Mouse (Mus musculus) forebrain, postnatal 0 days (tissue): Measurements from ENCODE around the gene Cxcl17. TPM values are rescaled to one million over a fixed set of nuclear protein-coding genes. Genes with fewer than 3 reads are reported as not detected.

Experiments used
- ATAC-seq: fragments of 200-750 bp; cut with Nextera tagmentation; 2 replicates; pipeline ENCODE4 v1.8.0; 2017; ENCODE audit warnings: mild to moderate bottlenecking, moderate library complexity
- DNase-seq: peaks from one replicate; pipeline ENCODE4 v3.0.0-alpha.2; 2015
- H3K27ac ChIP-seq: fragments of 300-500 bp; sonication (generic); 2 replicates; pipeline ENCODE4 v1.5.1; 2014; ENCODE audit warnings: low read depth, mild to moderate bottlenecking, antibody characterized with exemption, low read length, moderate library complexity, mixed read lengths
- H3K27me3 ChIP-seq: fragments of 300-500 bp; sonication (generic); 2 replicates; pipeline ENCODE4 v1.6.1; 2014; ENCODE audit warnings: mild to moderate bottlenecking, low read length, mixed read lengths; ENCODE audit not compliant: insufficient read depth
- H3K36me3 ChIP-seq: fragments of 300-500 bp; sonication (generic); 2 replicates; pipeline ENCODE4 v1.6.1; 2014; ENCODE audit warnings: mild to moderate bottlenecking, moderate library complexity; ENCODE audit not compliant: insufficient read depth
- H3K4me1 ChIP-seq: fragments of 300-500 bp; sonication (generic); 2 replicates; pipeline ENCODE4 v1.6.1; 2014; ENCODE audit warnings: antibody characterized with exemption; ENCODE audit not compliant: insufficient read depth
- H3K4me2 ChIP-seq: fragments of 300-500 bp; sonication (generic); 2 replicates; pipeline ENCODE4 v1.6.1; 2014; ENCODE audit warnings: low read depth, mild to moderate bottlenecking, moderate library complexity
- H3K4me3 ChIP-seq: fragments of 300-500 bp; sonication (generic); 2 replicates; pipeline ENCODE4 v1.5.1; 2014; ENCODE audit warnings: low read depth, low read length, mixed read lengths
- H3K9ac ChIP-seq: fragments of 300-500 bp; sonication (generic); 2 replicates; pipeline ENCODE4 v1.6.1; 2014; ENCODE audit warnings: mild to moderate bottlenecking
- H3K9me3 ChIP-seq: fragments of 300-500 bp; sonication (generic); 2 replicates; pipeline ENCODE4 v1.6.1; 2016; ENCODE audit warnings: low read length
- CTCF ChIP-seq: sonication (generic); IDR thresholded peaks from 2 replicates; pipeline ENCODE4 v1.5.1; 2016; ENCODE audit warnings: antibody characterized with exemption, control low read depth, low read depth
- WGBS: fragments of 180-500 bp; shearing (Covaris S2); extraction: QIAGEN DNeasy Blood & Tissue Kit; methylation state at CpG from one replicate; pipeline ENCODE4 v1.1.7; 2014; 5-methylcytosine and 5-hydroxymethylcytosine counted together
- polyA plus RNA-seq: library from polyadenylated mRNA; unstranded; fragments of >200 nt; fragmentation: Nextera tagmentation; extraction: Ambion mirVana; gene quantifications from 2 replicates; pipeline ENCODE4 v1.2.1, GENCODE M21; 2015
- total RNA-seq: library from RNA; depleted of rRNA; stranded (reverse); fragments of >200 nt; gene quantifications from 2 replicates; pipeline ENCODE4 v1.2.3, GENCODE M21; 2014

The Cxcl17 gene
- total and polyA plus RNA-seq, 2 experiments from 2014 or later: 0.35 TPM; not detected in 1

- H3K27ac ChIP-seq: no peak overlapping the region
- 34% methylated on average over 4 of the region's 4 CpGs for WGBS
- no peaks in the 10 kb centered on the region for H3K36me3 ChIP-seq
- TF ChIP-seq CTCF: peak; percentile 90
- H3K4me3 ChIP-seq: no peak overlapping the region
- no peaks in the 10 kb centered on the region for H3K4me1 ChIP-seq
- DNase-seq (peak; percentile 92), ATAC-seq (peak; percentile 63)
- H3K4me2 ChIP-seq: no peak overlapping the region
- H3K9me3 ChIP-seq: no peaks in the 10 kb centered on the region
- no peaks in the 10 kb centered on the region for H3K27me3 ChIP-seq
- H3K9ac ChIP-seq: no peak overlapping the region
Observed at GRCm38 (mm10) chr7:25424429-25424828, 11.7 kb upstream of the Cxcl17 start.

DNA sequence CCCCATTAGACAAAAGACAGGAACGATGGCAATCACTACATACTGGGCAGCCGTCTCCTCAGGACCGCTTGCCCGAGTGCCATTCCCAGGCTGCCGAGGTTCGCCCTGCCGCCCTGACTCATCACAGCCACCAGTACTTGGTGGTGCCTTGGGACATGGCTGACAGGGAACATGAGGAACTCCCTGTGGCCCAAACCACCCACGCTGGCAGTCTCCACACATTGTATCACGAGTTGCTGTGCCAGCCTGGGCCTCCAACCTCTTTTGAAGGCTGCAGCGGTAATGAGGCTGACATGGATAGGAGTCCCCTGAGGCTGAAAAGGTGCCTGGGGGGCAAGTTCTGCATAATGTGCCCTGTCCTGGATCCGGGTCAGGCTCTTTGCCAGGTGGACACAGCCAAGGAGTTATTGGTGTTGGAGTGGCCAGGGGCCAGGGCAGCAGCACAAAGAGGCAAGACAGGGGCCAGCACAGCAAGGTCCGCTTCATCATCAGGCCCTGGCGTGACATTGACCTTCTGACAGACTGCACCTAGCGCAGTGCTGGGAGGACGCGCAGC, 9.7 kb upstream of the Cxcl17 start:
- TF ChIP-seq CTCF: no peak
- no peaks in the 10 kb centered on the region for H3K27me3 ChIP-seq
- no peaks in the 10 kb centered on the region for H3K4me1 ChIP-seq
- peak; percentile 45; the same call in 1 of the 2 replicates for ATAC-seq
- H3K4me2 ChIP-seq: no peak overlapping the region
- H3K36me3 ChIP-seq: no peaks in the 10 kb centered on the region
- H3K27ac ChIP-seq: no peak overlapping the region
- H3K4me3 ChIP-seq: no peak overlapping the region
- H3K9me3 ChIP-seq: no peaks in the 10 kb centered on the region
- H3K9ac ChIP-seq: no peak overlapping the region
- 65% methylated on average over 16 of the region's 16 CpGs for WGBS
- DNase-seq: no peak

DNA sequence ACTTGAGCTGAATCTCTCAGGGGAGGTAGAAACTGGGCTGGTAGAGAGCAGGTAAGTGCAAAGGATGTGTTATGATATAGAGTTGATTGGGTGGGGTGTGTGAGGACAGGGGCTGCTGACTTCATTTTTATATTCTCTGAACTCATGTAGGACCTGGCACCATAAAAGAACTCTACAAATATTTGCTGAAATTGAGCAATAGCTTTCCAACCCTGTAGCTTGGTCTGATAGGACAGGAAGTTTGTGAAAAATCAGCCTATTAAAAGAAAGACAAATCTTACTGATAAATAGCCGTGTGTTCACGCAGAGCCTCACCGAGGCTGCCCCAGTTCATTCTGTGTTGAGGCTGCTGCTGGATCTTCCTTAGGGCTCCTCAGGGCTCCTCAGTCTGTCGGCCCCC, 7.3 kb upstream of the Cxcl17 start:
- Histone ChIP-seq H3K4me2 (no peak overlapping the region), H3K27me3 (no peaks in the 10 kb centered on the region), H3K9ac (no peak overlapping the region), H3K9me3 (no peaks in the 10 kb centered on the region), H3K36me3 (no peaks in the 10 kb centered on the region; the same call in 1 of the 2 replicates), H3K4me1 (no peaks in the 10 kb centered on the region), H3K4me3 (no peak overlapping the region), H3K27ac (no peak overlapping the region)
- DNase-seq (no peak), ATAC-seq (no peak)
- TF ChIP-seq CTCF: no peak
- WGBS: 92% methylated on average over 4 of the region's 4 CpGs

GRCm38 (mm10) chr7:25419536-25419935, 6.8 kb upstream of the Cxcl17 start:
- no peaks in the 10 kb centered on the region for H3K9me3 ChIP-seq
- H3K9ac ChIP-seq: no peak overlapping the region
- H3K36me3 ChIP-seq: no peaks in the 10 kb centered on the region; the same call in 1 of the 2 replicates
- WGBS: 82% methylated on average over 8 of the region's 8 CpGs
- H3K27ac ChIP-seq: no peak overlapping the region
- DNase-seq (no peak), ATAC-seq (no peak)
- no peak overlapping the region for H3K4me3 ChIP-seq
- H3K4me2 ChIP-seq: no peak overlapping the region
- H3K4me1 ChIP-seq: no peaks in the 10 kb centered on the region
- no peak for TF ChIP-seq CTCF
- H3K27me3 ChIP-seq: no peaks in the 10 kb centered on the region

- Histone ChIP-seq H3K9ac (no peak overlapping the region), H3K4me2 (no peak overlapping the region), H3K4me3 (no peak overlapping the region), H3K36me3 (no peaks in the 10 kb centered on the region; the same call in 1 of the 2 replicates), H3K27me3 (no peaks in the 10 kb centered on the region), H3K4me1 (no peaks in the 10 kb centered on the region), H3K9me3 (no peaks in the 10 kb centered on the region), H3K27ac (no peak overlapping the region)
- DNase-seq (no peak), ATAC-seq (no peak)
- TF ChIP-seq CTCF: peak; percentile 55
- WGBS: 79% methylated on average over 1 of the region's 1 CpGs
Observed at GRCm38 (mm10) chr7:25417597-25417996, 4.9 kb upstream of the Cxcl17 start.

GRCm38 (mm10) chr7:25411861-25412260, 825 bp downstream of the Cxcl17 start:
- ATAC-seq (no peak), DNase-seq (no peak)
- Histone ChIP-seq H3K4me2 (no peak overlapping the region), H3K27ac (no peak overlapping the region), H3K4me3 (no peak overlapping the region), H3K9me3 (no peaks in the 10 kb centered on the region), H3K27me3 (no peaks in the 10 kb centered on the region), H3K4me1 (no peaks in the 10 kb centered on the region), H3K36me3 (no peaks in the 10 kb centered on the region; the same call in 1 of the 2 replicates), H3K9ac (no peak overlapping the region)
- WGBS: 84% methylated on average over 3 of the region's 3 CpGs
- no peak for TF ChIP-seq CTCF

DNA sequence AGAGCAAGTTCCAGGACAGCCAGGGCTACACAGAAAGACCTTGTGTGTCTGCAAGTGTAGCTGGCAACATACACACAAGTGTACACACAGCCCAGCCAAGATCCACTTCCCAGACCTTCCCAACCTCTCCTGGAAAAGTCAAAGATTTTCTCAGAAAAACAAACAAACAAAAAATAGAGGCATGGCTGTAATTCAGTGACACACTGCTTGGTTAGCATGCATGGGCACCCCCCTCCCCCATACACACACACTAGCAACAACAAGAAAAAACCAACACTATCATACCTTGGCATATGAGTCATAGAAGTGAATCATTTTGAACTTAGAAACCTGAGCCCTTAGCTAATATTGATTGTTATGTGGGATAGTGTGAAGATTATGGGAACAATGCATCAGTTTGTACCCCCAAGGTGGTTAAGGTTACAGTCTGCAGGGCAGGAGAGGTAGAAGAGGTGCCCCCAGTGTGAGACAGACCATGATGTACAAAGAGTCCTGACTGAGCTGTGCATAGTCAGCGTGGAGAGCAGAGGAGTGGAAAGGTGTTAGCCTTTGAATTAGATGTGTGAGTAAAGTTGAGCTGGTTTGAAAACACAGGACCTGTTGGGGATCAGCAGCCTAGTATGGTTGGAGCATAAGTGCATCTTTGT, 1.6 kb downstream of the Cxcl17 start:
- ATAC-seq (no peak), DNase-seq (no peak)
- no peak overlapping the region for H3K27ac ChIP-seq
- H3K4me2 ChIP-seq: no peak overlapping the region
- no peaks in the 10 kb centered on the region for H3K9me3 ChIP-seq
- no peak overlapping the region for H3K9ac ChIP-seq
- H3K27me3 ChIP-seq: no peaks in the 10 kb centered on the region
- 82% methylated on average over 1 of the region's 1 CpGs for WGBS
- TF ChIP-seq CTCF: no peak
- H3K36me3 ChIP-seq: no peaks in the 10 kb centered on the region; the same call in 1 of the 2 replicates
- H3K4me3 ChIP-seq: no peak overlapping the region
- no peaks in the 10 kb centered on the region for H3K4me1 ChIP-seq
